Mouse (Mus musculus): ENCODE data around the gene Ube2l6. TPM values are rescaled to one million over a fixed set of nuclear protein-coding genes. Genes with fewer than 3 reads are reported as not detected.

Gene Ube2l6
- polyA plus RNA-seq, 1 experiment: 16.2 TPM

DNA sequence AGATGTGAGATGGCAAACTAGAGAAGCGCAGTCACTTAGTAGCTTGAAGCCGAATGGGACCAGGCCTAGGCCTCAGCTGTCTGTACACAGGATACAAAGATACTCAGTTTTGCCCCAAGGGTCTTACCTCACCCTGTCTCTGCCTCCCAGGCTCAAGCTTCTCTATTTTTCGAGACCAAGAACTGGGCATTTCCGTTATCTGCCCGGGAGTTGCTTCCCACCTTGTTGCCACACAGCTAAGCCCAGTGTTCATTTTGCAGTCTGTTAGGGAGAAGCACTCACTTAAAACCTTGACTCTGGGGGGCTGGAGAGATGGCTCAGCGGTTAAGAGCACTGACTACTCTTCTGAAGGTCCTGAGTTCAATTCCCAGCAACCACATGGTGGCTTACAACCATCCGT, 5.3 kb downstream of the Ube2l6 start:
- H3K27me3 ChIP-seq (ENCODE audit: control insufficient read depth, insufficient read depth, insufficient read length): no peaks in the 10 kb centered on the region
- TF ChIP-seq CEBPB (IDR thresholded peaks at IDR 0.05; ENCODE audit: low read depth) (no peak), MAX (IDR thresholded peaks at IDR 0.05) (no peak), MYOG (IDR thresholded peaks at IDR 0.05; ENCODE audit: control insufficient read depth, extremely low read depth, insufficient read length) (no peak), CTCF (IDR thresholded peaks at IDR 0.05; ENCODE audit: control insufficient read depth, insufficient read depth, insufficient read length) (no peak), MYOD1 (IDR thresholded peaks at IDR 0.05; ENCODE audit: control insufficient read depth, insufficient read length, low read depth) (no peak), USF1 (IDR thresholded peaks at IDR 0.05; ENCODE audit: low read depth) (no peak), FOSL1 (IDR thresholded peaks at IDR 0.05; ENCODE audit: insufficient read depth, low read length, poor library complexity, severe bottlenecking) (no peak)
- no peak overlapping the region for H3ac ChIP-seq (ENCODE audit: control insufficient read depth, insufficient read length, low read depth)
- no peaks in the 10 kb centered on the region for H3K79me3 ChIP-seq (ENCODE audit: low read depth)
- H3K79me2 ChIP-seq (ENCODE audit: control insufficient read depth, insufficient read depth): no peaks in the 10 kb centered on the region
- no peak overlapping the region for H3K4me3 ChIP-seq (ENCODE audit: insufficient read depth, poor library complexity, severe bottlenecking)
- no peaks in the 10 kb centered on the region for H3K36me3 ChIP-seq (ENCODE audit: control insufficient read depth, insufficient read depth)

DNA sequence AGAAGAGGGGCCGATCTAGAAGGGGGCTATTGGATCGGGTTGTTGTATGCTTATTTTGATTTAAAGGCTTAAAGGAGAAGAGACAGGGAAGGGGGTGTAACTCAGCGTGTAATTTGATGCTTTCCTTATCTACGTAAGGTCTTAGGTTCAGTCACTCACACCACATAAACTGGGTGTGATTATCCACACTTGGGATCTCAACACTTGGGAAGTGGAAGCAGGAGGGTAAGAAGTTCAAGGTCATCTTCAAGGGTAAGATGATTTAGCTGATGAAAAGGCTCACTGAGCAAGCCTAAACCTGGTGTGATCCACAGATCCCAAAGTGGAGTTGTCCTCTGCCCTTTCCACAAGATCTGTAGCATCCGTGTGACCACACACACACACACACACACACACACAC, 7.9 kb downstream of the Ube2l6 start:
- Histone ChIP-seq H3K4me3 (ENCODE audit: insufficient read depth, poor library complexity, severe bottlenecking) (no peak overlapping the region), H3K27me3 (ENCODE audit: control insufficient read depth, insufficient read depth, insufficient read length) (no peaks in the 10 kb centered on the region), H3K79me2 (ENCODE audit: control insufficient read depth, insufficient read depth) (no peaks in the 10 kb centered on the region), H3ac (ENCODE audit: control insufficient read depth, insufficient read length, low read depth) (no peak overlapping the region), H3K79me3 (ENCODE audit: low read depth) (no peaks in the 10 kb centered on the region), H3K36me3 (ENCODE audit: control insufficient read depth, insufficient read depth) (no peaks in the 10 kb centered on the region)
- no peak for TF ChIP-seq FOSL1 (IDR thresholded peaks at IDR 0.05; ENCODE audit: insufficient read depth, low read length, poor library complexity, severe bottlenecking)
- TF ChIP-seq MYOG (IDR thresholded peaks at IDR 0.05; ENCODE audit: control insufficient read depth, extremely low read depth, insufficient read length): no peak
- TF ChIP-seq CEBPB (IDR thresholded peaks at IDR 0.05; ENCODE audit: low read depth): no peak
- no peak for TF ChIP-seq USF1 (IDR thresholded peaks at IDR 0.05; ENCODE audit: low read depth)
- TF ChIP-seq MYOD1 (IDR thresholded peaks at IDR 0.05; ENCODE audit: control insufficient read depth, insufficient read length, low read depth): no peak
- TF ChIP-seq CTCF (IDR thresholded peaks at IDR 0.05; ENCODE audit: control insufficient read depth, insufficient read depth, insufficient read length): no peak
- no peak for TF ChIP-seq MAX (IDR thresholded peaks at IDR 0.05)

DNA sequence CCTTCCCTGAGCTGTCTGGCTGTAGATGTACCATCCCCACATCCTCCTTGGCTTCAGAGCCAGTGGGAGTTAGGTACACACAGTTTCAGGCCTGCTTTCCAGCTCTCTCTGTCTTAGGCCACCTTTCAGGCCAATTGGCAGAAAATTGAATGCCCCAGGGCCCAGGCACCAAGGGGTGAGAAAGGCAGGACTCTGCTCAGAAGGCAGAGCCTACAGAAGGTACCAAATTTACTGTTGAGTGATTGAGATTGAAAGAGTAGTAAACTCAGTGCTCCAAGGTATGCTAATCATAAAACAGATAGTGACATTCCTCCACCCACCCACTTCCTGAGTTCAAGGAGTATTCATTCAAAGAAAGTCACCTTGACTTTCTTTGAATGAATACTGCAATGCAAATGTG, 10.7 kb downstream of the Ube2l6 start:
- Histone ChIP-seq H3ac (ENCODE audit: control insufficient read depth, insufficient read length, low read depth) (no peak overlapping the region), H3K4me3 (ENCODE audit: insufficient read depth, poor library complexity, severe bottlenecking) (no peak overlapping the region), H3K36me3 (ENCODE audit: control insufficient read depth, insufficient read depth) (no peaks in the 10 kb centered on the region), H3K27me3 (ENCODE audit: control insufficient read depth, insufficient read depth, insufficient read length) (no peaks in the 10 kb centered on the region), H3K79me2 (ENCODE audit: control insufficient read depth, insufficient read depth) (no peaks in the 10 kb centered on the region), H3K79me3 (ENCODE audit: low read depth) (no peaks in the 10 kb centered on the region)
- TF ChIP-seq MYOG (IDR thresholded peaks at IDR 0.05; ENCODE audit: control insufficient read depth, extremely low read depth, insufficient read length) (no peak), USF1 (IDR thresholded peaks at IDR 0.05; ENCODE audit: low read depth) (no peak), FOSL1 (IDR thresholded peaks at IDR 0.05; ENCODE audit: insufficient read depth, low read length, poor library complexity, severe bottlenecking) (no peak), MAX (IDR thresholded peaks at IDR 0.05) (no peak), CEBPB (IDR thresholded peaks at IDR 0.05; ENCODE audit: low read depth) (no peak), MYOD1 (IDR thresholded peaks at IDR 0.05; ENCODE audit: control insufficient read depth, insufficient read length, low read depth) (no peak), CTCF (IDR thresholded peaks at IDR 0.05; ENCODE audit: control insufficient read depth, insufficient read depth, insufficient read length) (no peak)

DNA sequence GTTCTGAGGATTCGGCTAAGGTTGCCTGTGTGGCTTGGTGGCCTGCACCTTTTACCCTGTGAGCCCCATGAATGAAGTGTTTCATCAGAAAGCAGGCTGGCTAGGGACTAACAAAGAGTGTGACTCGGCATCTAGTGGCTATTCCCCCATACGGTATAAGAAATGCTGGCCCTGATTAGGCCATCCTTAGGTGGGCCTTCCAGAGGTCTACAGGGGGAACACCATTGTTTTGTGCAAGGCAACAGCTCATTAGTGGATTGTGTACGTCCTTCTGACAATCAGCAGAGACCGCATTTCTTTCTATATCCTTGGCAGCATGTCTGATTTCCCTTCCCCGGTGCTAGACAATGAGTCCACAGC, 11.9 kb downstream of the Ube2l6 start:
- Histone ChIP-seq H3K27me3 (ENCODE audit: control insufficient read depth, insufficient read depth, insufficient read length) (no peaks in the 10 kb centered on the region), H3K4me3 (ENCODE audit: insufficient read depth, poor library complexity, severe bottlenecking) (no peak overlapping the region), H3K79me3 (ENCODE audit: low read depth) (no peaks in the 10 kb centered on the region), H3K79me2 (ENCODE audit: control insufficient read depth, insufficient read depth) (no peaks in the 10 kb centered on the region), H3K36me3 (ENCODE audit: control insufficient read depth, insufficient read depth) (no peaks in the 10 kb centered on the region), H3ac (ENCODE audit: control insufficient read depth, insufficient read length, low read depth) (no peak overlapping the region)
- no peak for TF ChIP-seq USF1 (IDR thresholded peaks at IDR 0.05; ENCODE audit: low read depth)
- TF ChIP-seq MYOD1 (IDR thresholded peaks at IDR 0.05; ENCODE audit: control insufficient read depth, insufficient read length, low read depth): no peak
- no peak for TF ChIP-seq FOSL1 (IDR thresholded peaks at IDR 0.05; ENCODE audit: insufficient read depth, low read length, poor library complexity, severe bottlenecking)
- TF ChIP-seq MYOG (IDR thresholded peaks at IDR 0.05; ENCODE audit: control insufficient read depth, extremely low read depth, insufficient read length): no peak
- no peak for TF ChIP-seq MAX (IDR thresholded peaks at IDR 0.05)
- no peak for TF ChIP-seq CTCF (IDR thresholded peaks at IDR 0.05; ENCODE audit: control insufficient read depth, insufficient read depth, insufficient read length)
- no peak for TF ChIP-seq CEBPB (IDR thresholded peaks at IDR 0.05; ENCODE audit: low read depth)

DNA sequence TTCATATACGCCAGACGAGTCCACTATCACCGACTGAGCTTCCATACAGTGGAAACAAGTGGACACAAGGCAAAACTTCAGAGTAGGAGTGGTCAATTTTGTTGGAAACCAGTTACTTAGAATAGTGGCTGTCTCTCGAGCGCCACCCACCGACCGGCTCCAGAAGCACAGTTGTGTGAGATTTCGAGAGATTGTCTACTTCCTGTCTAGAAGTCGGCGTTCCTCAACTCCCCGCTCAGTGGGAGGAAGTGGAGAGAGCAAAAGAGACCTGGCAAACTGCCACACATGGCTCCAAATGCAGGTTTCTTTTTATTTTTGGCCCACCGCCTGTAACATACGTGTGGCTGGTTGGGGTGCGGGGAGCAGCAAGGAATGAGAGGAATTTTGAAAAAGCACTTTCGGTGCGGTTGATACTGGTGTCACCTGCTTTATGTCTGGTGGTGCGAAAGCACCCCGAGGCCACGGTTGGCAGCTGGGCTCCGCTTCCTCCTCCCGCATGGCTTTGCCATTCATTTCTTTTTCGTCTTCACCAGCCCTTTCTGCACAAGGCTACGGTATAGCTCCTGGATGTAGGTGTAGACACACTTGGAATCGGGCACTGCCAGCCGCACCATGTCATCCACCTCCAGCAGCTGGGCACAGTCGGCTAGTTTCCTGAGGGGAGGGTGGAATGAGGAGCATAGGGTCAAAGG, 12.4 kb downstream of the Ube2l6 start:
- H3K27me3 ChIP-seq (ENCODE audit: control insufficient read depth, insufficient read depth, insufficient read length): no peaks in the 10 kb centered on the region
- no peaks in the 10 kb centered on the region for H3K79me3 ChIP-seq (ENCODE audit: low read depth)
- peak overlapping the region; percentile 6 for H3ac ChIP-seq (ENCODE audit: control insufficient read depth, insufficient read length, low read depth)
- peak; percentile 28 for TF ChIP-seq CTCF (IDR thresholded peaks at IDR 0.05; ENCODE audit: control insufficient read depth, insufficient read depth, insufficient read length)
- TF ChIP-seq MYOD1 (IDR thresholded peaks at IDR 0.05; ENCODE audit: control insufficient read depth, insufficient read length, low read depth): no peak
- no peak for TF ChIP-seq MAX (IDR thresholded peaks at IDR 0.05)
- no peak for TF ChIP-seq MYOG (IDR thresholded peaks at IDR 0.05; ENCODE audit: control insufficient read depth, extremely low read depth, insufficient read length)
- no peak for TF ChIP-seq USF1 (IDR thresholded peaks at IDR 0.05; ENCODE audit: low read depth)
- no peak for TF ChIP-seq CEBPB (IDR thresholded peaks at IDR 0.05; ENCODE audit: low read depth)
- no peak for TF ChIP-seq FOSL1 (IDR thresholded peaks at IDR 0.05; ENCODE audit: insufficient read depth, low read length, poor library complexity, severe bottlenecking)
- no peaks in the 10 kb centered on the region for H3K79me2 ChIP-seq (ENCODE audit: control insufficient read depth, insufficient read depth)
- no peak overlapping the region for H3K4me3 ChIP-seq (ENCODE audit: insufficient read depth, poor library complexity, severe bottlenecking)
- H3K36me3 ChIP-seq (ENCODE audit: control insufficient read depth, insufficient read depth): no peaks in the 10 kb centered on the region
